Mouse (Mus musculus) brain, embryonic 14.5 days (tissue): ENCODE data around the gene Nol3.

Source experiments
- CTCF ChIP-seq: fragments of 200-500 bp; IDR thresholded peaks from 2 replicates; pipeline ENCODE4 v1.5.1; 2012; ENCODE audit warnings: inconsistent platforms, mild to moderate bottlenecking, moderate library complexity, borderline replicate concordance; ENCODE audit not compliant: insufficient read depth, insufficient read length; ENCODE audit errors: extremely low read depth
- POLR2A ChIP-seq: fragments of 200-500 bp; IDR thresholded peaks from 2 replicates; pipeline ENCODE4 v1.6.1; 2012; ENCODE audit warnings: mild to moderate bottlenecking, inconsistent platforms, borderline replicate concordance; ENCODE audit not compliant: poor library complexity, insufficient read depth, insufficient read length, severe bottlenecking; ENCODE audit errors: extremely low read depth

DNA sequence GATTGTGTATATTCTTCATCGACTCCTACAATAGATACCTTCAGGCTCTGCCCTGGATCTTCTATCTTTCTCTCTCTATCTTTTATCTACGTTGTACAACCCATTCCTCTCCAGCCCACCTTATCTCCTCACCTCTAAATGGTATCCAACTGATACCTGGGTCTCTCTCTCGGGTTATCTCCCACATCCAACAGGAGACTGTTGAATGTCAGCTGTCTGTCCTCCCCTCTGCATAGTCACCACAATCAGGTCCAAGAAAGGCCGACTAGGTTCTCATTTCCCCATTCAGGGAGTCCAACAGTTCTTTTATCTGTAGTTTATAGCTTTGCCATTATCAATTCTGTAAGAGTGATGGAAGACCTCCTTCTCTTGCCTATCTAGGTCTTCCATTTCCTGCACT lies 6.3 kb downstream of the Nol3 start:
- TF ChIP-seq POLR2A (no peak), CTCF (no peak)
